Mouse (Mus musculus) bone marrow, adult 2 months (tissue): ENCODE results near the gene Hepacam2. TPM values are rescaled to one million over a fixed set of nuclear protein-coding genes. Genes with fewer than 3 reads are reported as not detected.
"Not testable (repeated sequence)": the region's sequence is repeated elsewhere in the genome, so short reads cannot be mapped to it uniquely, and the experiment has no call there.

Experiments
- H3K27ac ChIP-seq: fragments of 200-500 bp; 2 replicates; pipeline ENCODE4 v1.5.1; 2012; ENCODE audit warnings: low read depth, mild to moderate bottlenecking, control low read depth, inconsistent platforms, low read length; ENCODE audit not compliant: control insufficient read depth, poor library complexity, insufficient read depth
- H3K4me1 ChIP-seq: fragments of 200-500 bp; 2 replicates; pipeline ENCODE4 v1.6.1; 2011; ENCODE audit warnings: low read length; ENCODE audit not compliant: control insufficient read depth, insufficient read depth
- H3K4me3 ChIP-seq: fragments of 200-500 bp; replicated peaks from 2 replicates; pipeline ENCODE3; 2011; ENCODE audit warnings: mild to moderate bottlenecking, low read depth, low read length, control low read depth; ENCODE audit not compliant: control insufficient read depth
- CTCF ChIP-seq: fragments of 200-500 bp; IDR thresholded peaks from 2 replicates; pipeline ENCODE4 v1.5.1; 2011; ENCODE audit warnings: low read length, control low read depth; ENCODE audit not compliant: control insufficient read depth, insufficient read depth
- POLR2A ChIP-seq: fragments of 200-500 bp; IDR thresholded peaks from 2 replicates; pipeline ENCODE4 v1.6.1; 2011; ENCODE audit warnings: low read depth, mild to moderate bottlenecking, control low read depth, low read length, borderline replicate concordance; ENCODE audit not compliant: control insufficient read depth
- WGBS: fragments of 180-500 bp; shearing (Covaris S2); methylation state at CpG from one replicate; pipeline ENCODE4 v1.1.7; 2018; 5-methylcytosine and 5-hydroxymethylcytosine counted together
- polyA plus RNA-seq: library from polyadenylated mRNA; stranded (reverse); fragments of >200 nt; gene quantifications from 2 replicates; pipeline ENCODE4 v1.2.4, GENCODE M21; 2011; ENCODE audit warnings: low replicate concordance; ENCODE audit not compliant: missing spikeins, insufficient read depth, insufficient read length

Hepacam2 gene
- polyA plus RNA-seq, 1 experiment, result not detected

GRCm38 (mm10) chr6:3454421-3454820, 43.7 kb downstream of the Hepacam2 start:
- H3K4me3 ChIP-seq, result no peak overlapping the region
- no peak overlapping the region for H3K27ac ChIP-seq
- no peaks in the 10 kb centered on the region for H3K4me1 ChIP-seq
- 61% methylated on average over 5 of the region's 5 CpGs for WGBS
- TF ChIP-seq CTCF, result no peak
- no peak for TF ChIP-seq POLR2A

GRCm38 (mm10) chr6:3447404-3447803, 50.7 kb downstream of the Hepacam2 start:
- H3K4me1 ChIP-seq, result no peaks in the 10 kb centered on the region
- H3K4me3 ChIP-seq, result no peak overlapping the region
- no peak overlapping the region for H3K27ac ChIP-seq
- WGBS, result 1% methylated on average over 5 of the region's 5 CpGs
- TF ChIP-seq POLR2A (no peak), CTCF (peak; percentile 96)

GRCm38 (mm10) chr6:3443905-3444304, 54.2 kb downstream of the Hepacam2 start:
- Histone ChIP-seq H3K4me1 (no peaks in the 10 kb centered on the region), H3K27ac (no peak overlapping the region)
- WGBS, result 19% methylated on average over 1 of the region's 1 CpGs

GRCm38 (mm10) chr6:3436087-3436486, 62.0 kb downstream of the Hepacam2 start:
- no peak for TF ChIP-seq CTCF
- TF ChIP-seq POLR2A, result no peak
- no peak overlapping the region for H3K4me3 ChIP-seq
- H3K27ac ChIP-seq, result no peak overlapping the region

More at GRCm38 (mm10) chr6:3443905-3444304, 54.2 kb downstream of the Hepacam2 start:
- TF ChIP-seq POLR2A (no peak), CTCF (no peak)
- H3K4me3 ChIP-seq, result no peak overlapping the region

GRCm38 (mm10) chr6:3430976-3431375, 67.1 kb downstream of the Hepacam2 start:
- H3K4me1 ChIP-seq, H3K27ac ChIP-seq, H3K4me3 ChIP-seq: not testable (repeated sequence)
- 77% methylated on average over 2 of the region's 2 CpGs for WGBS

More at GRCm38 (mm10) chr6:3436087-3436486, 62.0 kb downstream of the Hepacam2 start:
- H3K4me1 ChIP-seq, result no peaks in the 10 kb centered on the region

GRCm38 (mm10) chr6:3427047-3427446, 71.1 kb downstream of the Hepacam2 start:
- no peak for TF ChIP-seq POLR2A
- no peak for TF ChIP-seq CTCF
- Histone ChIP-seq H3K4me3 (no peak overlapping the region), H3K4me1 (no peaks in the 10 kb centered on the region; the same call in 1 of the 2 replicates), H3K27ac (no peak overlapping the region)
- WGBS, result 5% methylated on average over 1 of the region's 1 CpGs

- not testable (repeated sequence) for H3K27ac ChIP-seq, H3K4me1 ChIP-seq, H3K4me3 ChIP-seq
Measured at GRCm38 (mm10) chr6:3425333-3425732, 72.8 kb downstream of the Hepacam2 start.

- H3K4me1 ChIP-seq, H3K4me3 ChIP-seq, H3K27ac ChIP-seq: not testable (repeated sequence)
- WGBS, result 0% methylated on average over 1 of the region's 4 CpGs
Measured at GRCm38 (mm10) chr6:3424613-3425277, 73.4 kb downstream of the Hepacam2 start.

Other genes with a start within 250 kb of the Hepacam2 start
- 15.0 and 30.2 TPM in 2 replicates for gene Samd9l, start 98.7 kb downstream of the Hepacam2 start, polyA plus RNA-seq
- gene Vps50, start 84 bp upstream of the Hepacam2 start, polyA plus RNA-seq, result 4.6 and 16.0 TPM in 2 replicates